Mouse (Mus musculus) forebrain, embryonic 11.5 days (tissue): Measurements from ENCODE around the gene Fhad1. TPM values are rescaled to one million over a fixed set of nuclear protein-coding genes. Genes with fewer than 3 reads are reported as not detected.
"Not testable (repeated sequence)": the region's sequence is repeated elsewhere in the genome, so short reads cannot be mapped to it uniquely, and the experiment has no call there.

ENCODE experiments used
- ATAC-seq: fragments of 200-750 bp; cut with Nextera tagmentation; replicated peaks from 2 replicates; pipeline ENCODE4 v1.8.0; 2017; ENCODE audit warnings: moderate TSS enrichment; ENCODE audit not compliant: low FRiP score
- DNase-seq: peaks from one replicate; pipeline ENCODE4 v3.0.0-alpha.2; 2017; ENCODE audit warnings: low spot score
- H3K27ac ChIP-seq: fragments of 300-500 bp; sonication (generic); 2 replicates; pipeline ENCODE4 v1.5.1; 2014; ENCODE audit warnings: low read depth, low read length
- H3K27me3 ChIP-seq: fragments of 300-500 bp; sonication (generic); 2 replicates; pipeline ENCODE4 v1.6.1; 2014; ENCODE audit warnings: mild to moderate bottlenecking, low read length, mixed read lengths; ENCODE audit not compliant: control insufficient read depth, insufficient read depth
- H3K36me3 ChIP-seq: fragments of 300-500 bp; sonication (generic); 2 replicates; pipeline ENCODE4 v1.6.1; 2014; ENCODE audit warnings: mild to moderate bottlenecking, low read length, moderate library complexity, mixed read lengths; ENCODE audit not compliant: control insufficient read depth, insufficient read depth
- H3K4me1 ChIP-seq: fragments of 300-500 bp; sonication (generic); replicated peaks from 2 replicates; pipeline ENCODE4 v1.6.1; 2014; ENCODE audit warnings: low read length, mixed read lengths; ENCODE audit not compliant: control insufficient read depth, insufficient read depth
- H3K4me2 ChIP-seq: fragments of 300-500 bp; sonication (generic); 2 replicates; pipeline ENCODE4 v1.6.1; 2014; ENCODE audit warnings: low read depth, mild to moderate bottlenecking, low read length, moderate library complexity, mixed read lengths; ENCODE audit not compliant: severe bottlenecking
- H3K4me3 ChIP-seq: fragments of 300-500 bp; sonication (generic); 2 replicates; pipeline ENCODE4 v1.5.1; 2014; ENCODE audit warnings: low read depth, low read length
- H3K9ac ChIP-seq: fragments of 300-500 bp; sonication (generic); 2 replicates; pipeline ENCODE4 v1.6.1; 2014; ENCODE audit warnings: low read length
- H3K9me3 ChIP-seq: fragments of 300-500 bp; sonication (generic); 2 replicates; pipeline ENCODE4 v1.6.1; 2016; ENCODE audit warnings: low read length, mixed read lengths; ENCODE audit not compliant: control insufficient read depth
- WGBS: fragments of 180-500 bp; shearing (Covaris S2); extraction: QIAGEN DNeasy Blood & Tissue Kit; methylation state at CpG from one replicate; pipeline ENCODE4 v1.1.7; 2014; 5-methylcytosine and 5-hydroxymethylcytosine counted together
- polyA plus RNA-seq: library from polyadenylated mRNA; unstranded; fragments of >200 nt; fragmentation: Nextera tagmentation; extraction: Ambion mirVana; gene quantifications from 2 replicates; pipeline ENCODE4 v1.2.1, GENCODE M21; 2014

Gene Fhad1
- polyA plus RNA-seq, 1 experiment from 2014 or later: 0.57 TPM

DNA sequence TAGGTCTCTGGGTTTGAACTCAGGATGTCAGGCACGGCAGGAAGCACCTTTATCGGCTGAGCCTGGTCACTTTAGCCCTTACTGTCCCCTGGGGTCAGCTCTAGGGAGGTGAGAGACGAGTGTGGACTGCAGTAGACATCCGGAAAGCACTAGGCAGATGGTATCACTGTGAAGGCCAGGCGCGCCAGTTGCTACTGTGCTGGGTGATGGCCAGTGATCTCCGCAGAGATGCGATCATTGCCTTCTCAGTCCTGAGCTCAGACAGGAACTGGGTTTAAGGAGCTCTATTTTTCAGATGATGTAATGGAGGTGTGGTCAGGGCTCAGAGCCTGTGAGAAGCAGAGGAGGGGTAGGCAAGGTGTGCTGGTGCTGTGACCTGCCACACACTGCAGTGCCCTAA lies 40.7 kb upstream of the Fhad1 start:
- no peak overlapping the region for H3K4me2 ChIP-seq
- no peak overlapping the region for H3K4me3 ChIP-seq
- no peaks in the 10 kb centered on the region for H3K27me3 ChIP-seq
- H3K9ac ChIP-seq: no peak overlapping the region
- H3K27ac ChIP-seq: no peak overlapping the region
- H3K9me3 ChIP-seq: no peaks in the 10 kb centered on the region
- H3K4me1 ChIP-seq: no peaks in the 10 kb centered on the region
- DNase-seq (no peak), ATAC-seq (no peak)
- WGBS: 87% methylated on average over 8 of the region's 8 CpGs
- H3K36me3 ChIP-seq: no peaks in the 10 kb centered on the region

- Histone ChIP-seq H3K4me1 (no peaks in the 10 kb centered on the region), H3K27me3 (no peaks in the 10 kb centered on the region), H3K9me3 (no peaks in the 10 kb centered on the region), H3K4me2 (no peak overlapping the region), H3K27ac (no peak overlapping the region), H3K36me3 (no peaks in the 10 kb centered on the region), H3K9ac (no peak overlapping the region), H3K4me3 (no peak overlapping the region)
- no peak for DNase-seq
- no peak for ATAC-seq
- 91% methylated on average over 11 of the region's 11 CpGs for WGBS
These were observed 39.7 kb upstream of the Fhad1 start for GRCm38 (mm10) chr4:142054580-142054979.

DNA sequence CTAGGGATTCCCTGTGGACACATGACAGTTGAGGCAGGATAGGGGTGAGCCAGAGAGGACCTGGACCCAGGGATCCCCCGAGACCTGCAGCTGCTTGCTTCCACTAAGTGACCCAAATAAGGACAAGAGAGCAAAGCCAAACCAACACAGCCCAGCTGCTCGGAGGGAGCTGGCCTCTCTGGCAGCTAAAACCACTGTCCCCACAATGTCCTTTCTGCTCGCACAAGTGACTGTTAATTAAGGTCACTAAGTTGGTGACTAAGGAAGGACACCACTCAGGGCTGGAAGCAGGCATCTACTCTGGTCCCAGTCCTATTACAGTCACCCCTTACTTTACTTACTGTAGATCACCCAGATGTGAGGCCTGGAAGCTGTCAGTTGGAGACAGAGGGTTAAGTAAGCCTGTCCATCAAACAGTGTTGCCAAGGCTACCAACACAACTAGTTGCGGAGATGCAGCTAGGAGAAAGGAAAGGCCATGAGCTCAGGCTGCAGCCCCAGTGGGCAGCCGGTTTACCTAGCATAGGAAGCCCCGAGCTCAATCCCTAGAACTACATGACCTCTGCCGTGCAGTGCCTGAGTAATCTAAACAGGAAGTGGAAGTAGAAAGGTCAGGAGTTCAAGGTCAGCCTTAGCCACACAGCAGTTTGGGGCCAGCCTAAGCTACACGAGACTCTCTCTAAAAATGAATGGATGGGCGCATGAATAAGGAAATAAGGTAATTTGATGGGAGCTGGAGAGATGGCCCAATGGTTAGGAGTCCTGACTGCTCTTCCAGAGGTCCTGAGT lies 39.0 kb upstream of the Fhad1 start:
- no peak overlapping the region for H3K4me2 ChIP-seq
- no peaks in the 10 kb centered on the region for H3K4me1 ChIP-seq
- no peaks in the 10 kb centered on the region for H3K27me3 ChIP-seq
- no peak overlapping the region for H3K27ac ChIP-seq
- H3K9ac ChIP-seq: no peak overlapping the region
- WGBS: 63% methylated on average over 9 of the region's 9 CpGs
- H3K4me3 ChIP-seq: no peak overlapping the region
- no peaks in the 10 kb centered on the region for H3K36me3 ChIP-seq
- no peaks in the 10 kb centered on the region for H3K9me3 ChIP-seq
- no peak for ATAC-seq
- DNase-seq: no peak

DNA sequence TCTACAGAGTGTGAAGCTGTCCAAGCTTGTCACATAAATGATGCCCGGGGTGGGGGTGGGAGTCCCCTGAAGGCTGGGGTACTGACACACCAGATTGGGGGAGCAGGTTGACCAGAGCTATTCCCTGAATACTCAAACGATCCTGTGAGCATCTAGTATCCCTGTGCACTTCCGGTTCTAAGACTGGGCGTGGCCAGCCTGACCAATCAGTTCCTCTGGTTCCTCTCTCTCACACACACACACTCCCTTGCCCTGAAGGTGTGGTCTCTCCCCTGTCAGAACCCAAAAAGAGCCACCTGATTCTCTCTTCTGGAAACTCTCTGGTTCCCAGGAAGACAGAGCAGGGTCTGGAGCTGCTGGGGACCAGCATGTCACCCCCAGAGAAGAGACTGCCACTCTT lies 38.4 kb upstream of the Fhad1 start:
- Histone ChIP-seq H3K27me3 (no peaks in the 10 kb centered on the region), H3K4me3 (no peak overlapping the region), H3K4me1 (no peaks in the 10 kb centered on the region), H3K9me3 (no peaks in the 10 kb centered on the region), H3K27ac (no peak overlapping the region), H3K9ac (no peak overlapping the region), H3K36me3 (no peaks in the 10 kb centered on the region), H3K4me2 (no peak overlapping the region)
- no peak for DNase-seq
- no peak for ATAC-seq
- 69% methylated on average over 4 of the region's 4 CpGs for WGBS

DNA sequence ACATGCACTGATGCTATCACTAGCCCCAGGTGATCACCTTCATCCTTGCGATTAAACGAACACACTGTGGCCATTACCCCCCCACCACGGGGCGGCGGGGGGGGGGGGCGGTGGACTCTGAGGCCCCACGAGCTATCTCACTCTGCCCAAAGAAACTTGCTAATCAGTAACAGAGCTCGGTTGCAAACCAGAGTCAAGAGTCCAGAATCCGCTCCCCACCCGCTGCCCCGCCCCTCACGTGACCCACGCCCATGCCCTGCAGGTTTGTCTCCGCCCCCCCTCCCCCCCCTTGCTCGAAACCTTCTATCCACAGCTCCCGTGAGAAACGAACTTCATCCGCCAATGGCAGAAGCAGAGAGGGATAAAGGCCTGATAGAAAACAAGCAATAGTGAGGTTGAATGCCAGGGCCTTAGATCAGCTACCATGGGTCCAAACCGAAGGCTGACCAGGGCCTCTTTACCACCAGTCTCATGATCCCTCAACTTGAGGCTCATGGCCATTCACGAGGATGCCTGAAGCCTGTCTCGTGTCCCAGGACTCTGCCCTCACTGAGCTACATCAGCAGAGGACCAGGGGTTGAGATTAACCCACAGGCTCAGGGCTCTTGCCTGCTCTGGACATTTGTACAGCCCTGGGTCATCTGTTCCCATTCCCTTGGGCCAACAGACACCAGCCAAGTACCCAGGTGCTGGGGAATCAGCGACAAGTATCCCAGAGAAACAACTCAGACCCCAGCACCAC lies 37.7 kb upstream of the Fhad1 start:
- Histone ChIP-seq H3K36me3 (no peaks in the 10 kb centered on the region), H3K9ac (no peak overlapping the region), H3K27ac (no peak overlapping the region), H3K4me3 (no peak overlapping the region), H3K4me2 (no peak overlapping the region), H3K4me1 (no peaks in the 10 kb centered on the region), H3K9me3 (no peaks in the 10 kb centered on the region), H3K27me3 (no peaks in the 10 kb centered on the region)
- ATAC-seq (no peak), DNase-seq (no peak)
- WGBS: 54% methylated on average over 22 of the region's 22 CpGs

GRCm38 (mm10) chr4:142051883-142052282 lies 37.0 kb upstream of the Fhad1 start:
- WGBS: 94% methylated on average over 6 of the region's 6 CpGs
- not testable (repeated sequence) for ATAC-seq, DNase-seq

GRCm38 (mm10) chr4:142049963-142050362 lies 35.1 kb upstream of the Fhad1 start:
- 87% methylated on average over 5 of the region's 5 CpGs for WGBS
- Histone ChIP-seq H3K4me1 (no peaks in the 10 kb centered on the region), H3K27ac (no peak overlapping the region)

More at GRCm38 (mm10) chr4:142051883-142052282, 37.0 kb upstream of the Fhad1 start:
- H3K4me2 ChIP-seq, H3K9ac ChIP-seq, H3K4me1 ChIP-seq, H3K9me3 ChIP-seq, H3K27ac ChIP-seq, H3K4me3 ChIP-seq, H3K36me3 ChIP-seq, H3K27me3 ChIP-seq: not testable (repeated sequence)

DNA sequence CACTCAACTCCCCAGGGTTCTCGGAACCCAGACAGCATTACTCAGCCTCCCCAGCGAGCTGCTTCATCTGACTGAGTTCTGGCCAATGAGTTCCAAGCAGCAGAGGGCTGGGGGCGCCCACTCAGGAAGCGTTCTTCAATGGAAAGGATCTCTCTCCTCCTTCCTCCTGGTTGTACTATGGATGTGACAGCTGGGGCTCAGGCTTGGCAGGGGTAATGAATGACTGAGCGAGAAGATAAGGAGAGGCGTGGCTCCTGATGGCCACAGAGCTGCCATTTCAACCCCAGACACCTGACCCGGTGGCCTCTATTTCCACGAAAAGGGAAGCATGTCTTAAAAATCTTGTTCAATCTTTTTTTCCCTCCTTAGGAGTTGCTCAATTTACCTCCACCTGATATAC lies 33.5 kb upstream of the Fhad1 start:
- Histone ChIP-seq H3K9me3 (no peaks in the 10 kb centered on the region), H3K4me1 (no peaks in the 10 kb centered on the region), H3K4me2 (no peak overlapping the region), H3K36me3 (no peaks in the 10 kb centered on the region), H3K27me3 (no peaks in the 10 kb centered on the region), H3K27ac (no peak overlapping the region), H3K4me3 (no peak overlapping the region), H3K9ac (no peak overlapping the region)
- ATAC-seq: no peak
- 83% methylated on average over 8 of the region's 8 CpGs for WGBS
- DNase-seq: no peak

More at GRCm38 (mm10) chr4:142049963-142050362, 35.1 kb upstream of the Fhad1 start:
- Histone ChIP-seq H3K9ac (no peak overlapping the region), H3K4me2 (no peak overlapping the region), H3K27me3 (no peaks in the 10 kb centered on the region), H3K4me3 (no peak overlapping the region), H3K36me3 (no peaks in the 10 kb centered on the region), H3K9me3 (no peaks in the 10 kb centered on the region)
- DNase-seq: no peak
- ATAC-seq: no peak
